Mouse (Mus musculus) heart, embryonic 14.5 days (tissue): ENCODE data around the gene Cxcl17. TPM values are rescaled to one million over a fixed set of nuclear protein-coding genes. Genes with fewer than 3 reads are reported as not detected.

Experiments used
- ATAC-seq: fragments of 200-750 bp; cut with Nextera tagmentation; 2 replicates; pipeline ENCODE4 v1.8.0; 2017; ENCODE audit warnings: low read depth, moderate TSS enrichment; ENCODE audit not compliant: insufficient number of reproducible peaks, insufficient read depth, low FRiP score
- H3K27ac ChIP-seq, 2 experiments: fragments of 200-500 bp in 1 of 2; fragments of 300-500 bp in 1 of 2; sonication (generic) in 1 of 2; replicated peaks in 1 of 2; 2 replicates each; pipeline ENCODE4 v1.5.1; 2012 to 2014; ENCODE audit warnings: low read depth in 2 of 2, low read length in 2 of 2, control low read depth in 1 of 2, mild to moderate bottlenecking in 1 of 2, mixed read lengths in 1 of 2; ENCODE audit not compliant: control insufficient read depth in 1 of 2, insufficient read depth in 1 of 2
- H3K27me3 ChIP-seq: fragments of 300-500 bp; sonication (generic); 2 replicates; pipeline ENCODE4 v1.6.1; 2014; ENCODE audit warnings: mild to moderate bottlenecking, low read length, control low read depth; ENCODE audit not compliant: control insufficient read depth, insufficient read depth
- H3K36me3 ChIP-seq: fragments of 300-500 bp; sonication (generic); 2 replicates; pipeline ENCODE4 v1.6.1; 2014; ENCODE audit warnings: mild to moderate bottlenecking, control low read depth, low read length, mixed read lengths; ENCODE audit not compliant: control insufficient read depth, insufficient read depth
- H3K4me1 ChIP-seq, 2 experiments: fragments of 200-500 bp in 1 of 2; fragments of 300-500 bp in 1 of 2; sonication (generic) in 1 of 2; 2 replicates each; pipeline ENCODE4 v1.6.1; 2012 to 2014; ENCODE audit warnings: low read length in 2 of 2, control low read depth in 1 of 2, mixed read lengths in 1 of 2; ENCODE audit not compliant: control insufficient read depth in 2 of 2, insufficient read depth in 2 of 2
- H3K4me2 ChIP-seq: fragments of 300-500 bp; sonication (generic); 2 replicates; pipeline ENCODE4 v1.6.1; 2014; ENCODE audit warnings: mild to moderate bottlenecking, low read length
- H3K4me3 ChIP-seq, 2 experiments: fragments of 200-500 bp in 1 of 2; fragments of 300-500 bp in 1 of 2; sonication (generic) in 1 of 2; 2 replicates each; pipeline ENCODE4 v1.5.1; 2012 to 2014; ENCODE audit warnings: low read length in 2 of 2, mild to moderate bottlenecking in 2 of 2, control low read depth in 1 of 2, low read depth in 1 of 2, moderate library complexity in 1 of 2; ENCODE audit not compliant: control insufficient read depth in 1 of 2, insufficient read depth in 1 of 2
- H3K9ac ChIP-seq: fragments of 300-500 bp; sonication (generic); 2 replicates; pipeline ENCODE4 v1.6.1; 2014; ENCODE audit warnings: mild to moderate bottlenecking, low read length
- H3K9me3 ChIP-seq: fragments of 300-500 bp; sonication (generic); 2 replicates; pipeline ENCODE4 v1.6.1; 2016; ENCODE audit warnings: low read length, control low read depth; ENCODE audit not compliant: control insufficient read depth
- WGBS: fragments of 180-500 bp; shearing (Covaris S2); extraction: QIAGEN DNeasy Blood & Tissue Kit; methylation state at CpG from one replicate; pipeline ENCODE4 v1.1.7; 2014; 5-methylcytosine and 5-hydroxymethylcytosine counted together
- polyA plus RNA-seq: library from polyadenylated mRNA; unstranded; fragments of >200 nt; fragmentation: Nextera tagmentation; extraction: Ambion mirVana; gene quantifications from 2 replicates; pipeline ENCODE4 v1.2.1, GENCODE M21; 2014

The Cxcl17 gene
- polyA plus RNA-seq, 1 experiment from 2014 or later = 0.28 TPM

DNA sequence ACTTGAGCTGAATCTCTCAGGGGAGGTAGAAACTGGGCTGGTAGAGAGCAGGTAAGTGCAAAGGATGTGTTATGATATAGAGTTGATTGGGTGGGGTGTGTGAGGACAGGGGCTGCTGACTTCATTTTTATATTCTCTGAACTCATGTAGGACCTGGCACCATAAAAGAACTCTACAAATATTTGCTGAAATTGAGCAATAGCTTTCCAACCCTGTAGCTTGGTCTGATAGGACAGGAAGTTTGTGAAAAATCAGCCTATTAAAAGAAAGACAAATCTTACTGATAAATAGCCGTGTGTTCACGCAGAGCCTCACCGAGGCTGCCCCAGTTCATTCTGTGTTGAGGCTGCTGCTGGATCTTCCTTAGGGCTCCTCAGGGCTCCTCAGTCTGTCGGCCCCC lies 7.3 kb upstream of the Cxcl17 start:
- Histone ChIP-seq H3K27me3 (peaks cover 20% of the 10 kb centered on the region), H3K36me3 (no peaks in the 10 kb centered on the region), H3K4me3 (no peak overlapping the region), H3K4me2 (no peak overlapping the region), H3K4me1 (no peaks in the 10 kb centered on the region), H3K9ac (no peak overlapping the region), H3K27ac (no peak overlapping the region), H3K9me3 (no peaks in the 10 kb centered on the region)
- WGBS = 81% methylated on average over 4 of the region's 4 CpGs
- ATAC-seq = no peak

- no peak overlapping the region for H3K9ac ChIP-seq
- WGBS = 73% methylated on average over 8 of the region's 8 CpGs
- peaks cover 20% of the 10 kb centered on the region for H3K27me3 ChIP-seq
- no peaks in the 10 kb centered on the region for H3K36me3 ChIP-seq
- H3K4me1 ChIP-seq = no peaks in the 10 kb centered on the region
- ATAC-seq = no peak
- no peak overlapping the region for H3K27ac ChIP-seq
- no peak overlapping the region for H3K4me3 ChIP-seq
- no peak overlapping the region for H3K4me2 ChIP-seq
- no peaks in the 10 kb centered on the region for H3K9me3 ChIP-seq
Observed at GRCm38 (mm10) chr7:25419536-25419935, 6.8 kb upstream of the Cxcl17 start.

DNA sequence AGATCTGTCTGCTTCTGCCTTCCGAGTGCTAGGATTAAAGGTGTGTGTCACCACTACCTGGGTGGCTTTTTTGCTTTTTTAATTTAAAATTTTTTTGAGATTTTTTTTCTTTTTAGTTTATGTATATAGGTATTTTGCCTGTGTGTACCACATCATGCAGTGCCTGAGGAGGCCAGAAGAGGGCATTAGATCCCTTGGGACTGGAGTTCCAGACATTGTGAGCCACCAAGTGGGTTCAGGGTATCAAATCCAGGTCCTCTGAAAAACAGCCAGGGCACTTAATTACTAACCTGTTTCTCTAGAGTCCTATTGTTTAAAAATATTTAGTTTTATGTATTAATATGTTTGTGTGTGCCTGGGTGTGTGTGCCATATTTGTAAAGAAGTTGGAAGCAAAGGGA lies 4.9 kb upstream of the Cxcl17 start:
- Histone ChIP-seq H3K4me2 (no peak overlapping the region), H3K4me1 (no peaks in the 10 kb centered on the region), H3K4me3 (no peak overlapping the region), H3K36me3 (no peaks in the 10 kb centered on the region), H3K9ac (no peak overlapping the region), H3K9me3 (no peaks in the 10 kb centered on the region), H3K27me3 (peaks cover 10% of the 10 kb centered on the region), H3K27ac (no peak overlapping the region)
- ATAC-seq = no peak
- WGBS = 40% methylated on average over 1 of the region's 1 CpGs

DNA sequence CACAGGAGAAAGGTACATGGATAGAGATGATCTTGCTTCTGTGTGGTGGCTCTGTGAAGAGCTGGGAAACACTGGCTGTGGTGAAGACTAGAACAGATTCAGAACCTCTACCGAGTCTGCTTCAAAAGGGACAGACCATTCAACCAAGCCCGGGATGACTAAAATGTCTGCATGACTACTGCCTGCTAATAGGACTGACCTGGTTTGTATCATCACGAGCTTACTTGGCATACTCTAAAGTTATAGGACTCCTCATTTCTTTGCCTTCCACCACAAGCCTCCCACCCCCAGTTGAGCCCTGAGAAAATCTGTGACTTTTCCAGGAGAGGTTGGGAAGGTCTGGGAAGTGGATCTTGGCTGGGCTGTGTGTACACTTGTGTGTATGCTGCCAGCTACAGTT lies 825 bp downstream of the Cxcl17 start:
- Histone ChIP-seq H3K9ac (no peak overlapping the region), H3K4me1 (no peaks in the 10 kb centered on the region), H3K27ac (no peak overlapping the region), H3K4me2 (no peak overlapping the region), H3K36me3 (no peaks in the 10 kb centered on the region), H3K9me3 (no peaks in the 10 kb centered on the region), H3K4me3 (no peak overlapping the region), H3K27me3 (no peaks in the 10 kb centered on the region)
- ATAC-seq = no peak
- 74% methylated on average over 3 of the region's 3 CpGs for WGBS

DNA sequence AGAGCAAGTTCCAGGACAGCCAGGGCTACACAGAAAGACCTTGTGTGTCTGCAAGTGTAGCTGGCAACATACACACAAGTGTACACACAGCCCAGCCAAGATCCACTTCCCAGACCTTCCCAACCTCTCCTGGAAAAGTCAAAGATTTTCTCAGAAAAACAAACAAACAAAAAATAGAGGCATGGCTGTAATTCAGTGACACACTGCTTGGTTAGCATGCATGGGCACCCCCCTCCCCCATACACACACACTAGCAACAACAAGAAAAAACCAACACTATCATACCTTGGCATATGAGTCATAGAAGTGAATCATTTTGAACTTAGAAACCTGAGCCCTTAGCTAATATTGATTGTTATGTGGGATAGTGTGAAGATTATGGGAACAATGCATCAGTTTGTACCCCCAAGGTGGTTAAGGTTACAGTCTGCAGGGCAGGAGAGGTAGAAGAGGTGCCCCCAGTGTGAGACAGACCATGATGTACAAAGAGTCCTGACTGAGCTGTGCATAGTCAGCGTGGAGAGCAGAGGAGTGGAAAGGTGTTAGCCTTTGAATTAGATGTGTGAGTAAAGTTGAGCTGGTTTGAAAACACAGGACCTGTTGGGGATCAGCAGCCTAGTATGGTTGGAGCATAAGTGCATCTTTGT lies 1.6 kb downstream of the Cxcl17 start:
- ATAC-seq = no peak
- Histone ChIP-seq H3K4me1 (no peaks in the 10 kb centered on the region), H3K4me2 (no peak overlapping the region), H3K27me3 (no peaks in the 10 kb centered on the region), H3K9me3 (no peaks in the 10 kb centered on the region), H3K27ac (no peak overlapping the region), H3K4me3 (no peak overlapping the region), H3K9ac (no peak overlapping the region), H3K36me3 (no peaks in the 10 kb centered on the region)
- 72% methylated on average over 1 of the region's 1 CpGs for WGBS

DNA sequence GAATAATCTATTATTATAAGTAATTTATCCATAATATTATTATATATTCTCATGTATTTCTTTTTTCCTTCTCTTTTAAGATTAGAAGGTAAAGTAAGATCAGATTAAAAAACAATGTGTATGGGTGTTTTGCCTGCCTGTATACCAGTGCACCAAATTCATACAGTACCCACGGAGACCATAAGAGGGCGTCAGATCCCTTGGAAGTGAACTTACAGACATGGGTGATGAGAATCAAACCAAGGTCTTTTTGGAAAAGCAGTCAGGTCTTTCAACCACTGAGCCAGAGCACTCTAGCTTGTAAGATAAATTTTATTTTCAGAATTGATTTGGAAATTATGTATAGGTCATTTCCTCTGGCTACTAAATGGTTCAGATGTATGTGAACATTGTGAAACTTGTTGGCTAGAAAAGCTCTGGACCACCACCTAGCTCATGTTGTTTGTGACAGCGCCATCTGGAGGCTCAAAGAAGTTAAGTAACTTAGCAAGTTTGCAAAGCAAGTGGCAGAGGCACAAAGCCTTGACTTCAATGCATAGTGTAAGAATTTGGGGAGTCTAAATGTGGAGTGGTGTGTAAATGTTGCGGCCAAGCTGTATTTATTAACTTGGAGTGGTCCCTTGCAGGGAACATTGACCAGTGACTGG lies 3.4 kb downstream of the Cxcl17 start:
- H3K9ac ChIP-seq = no peak overlapping the region
- H3K27ac ChIP-seq = no peak overlapping the region
- 40% methylated on average over 4 of the region's 4 CpGs for WGBS
- no peaks in the 10 kb centered on the region for H3K27me3 ChIP-seq
- H3K4me3 ChIP-seq = no peak overlapping the region
- no peak for ATAC-seq
- H3K4me1 ChIP-seq = no peaks in the 10 kb centered on the region
- no peaks in the 10 kb centered on the region for H3K36me3 ChIP-seq
- H3K4me2 ChIP-seq = no peak overlapping the region
- H3K9me3 ChIP-seq = no peaks in the 10 kb centered on the region

DNA sequence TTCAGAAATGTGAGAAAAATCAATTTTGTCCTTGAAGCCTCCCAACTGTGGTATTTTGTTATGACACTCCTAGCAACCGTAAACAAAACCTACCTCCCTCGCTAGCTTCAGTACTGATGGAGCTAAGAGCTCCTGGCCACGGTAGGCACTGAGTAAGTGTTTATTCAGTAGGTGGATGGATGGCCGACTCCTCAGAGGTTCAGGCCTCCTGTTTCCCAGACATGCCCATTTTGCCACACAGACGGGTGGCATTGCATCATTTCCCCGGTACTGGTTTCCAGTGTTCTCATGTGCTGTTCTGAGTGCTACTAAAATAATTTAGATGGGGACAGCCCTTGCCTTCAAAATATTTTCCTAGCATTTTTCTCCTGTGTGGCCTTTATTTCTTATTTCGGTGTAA lies 6.2 kb downstream of the Cxcl17 start:
- peaks cover 0 to 4% of the 10 kb centered on the region in 2 experiments; a peak in 2 of 4 replicates for H3K4me1 ChIP-seq
- no peak overlapping the region for H3K9ac ChIP-seq
- H3K36me3 ChIP-seq = no peaks in the 10 kb centered on the region
- 83% methylated on average over 7 of the region's 7 CpGs for WGBS
- ATAC-seq = no peak
- no peaks in the 10 kb centered on the region for H3K9me3 ChIP-seq
- H3K4me2 ChIP-seq = no peak overlapping the region
- no peak overlapping the region for H3K4me3 ChIP-seq
- H3K27me3 ChIP-seq = no peaks in the 10 kb centered on the region
- no peak overlapping the region for H3K27ac ChIP-seq

DNA sequence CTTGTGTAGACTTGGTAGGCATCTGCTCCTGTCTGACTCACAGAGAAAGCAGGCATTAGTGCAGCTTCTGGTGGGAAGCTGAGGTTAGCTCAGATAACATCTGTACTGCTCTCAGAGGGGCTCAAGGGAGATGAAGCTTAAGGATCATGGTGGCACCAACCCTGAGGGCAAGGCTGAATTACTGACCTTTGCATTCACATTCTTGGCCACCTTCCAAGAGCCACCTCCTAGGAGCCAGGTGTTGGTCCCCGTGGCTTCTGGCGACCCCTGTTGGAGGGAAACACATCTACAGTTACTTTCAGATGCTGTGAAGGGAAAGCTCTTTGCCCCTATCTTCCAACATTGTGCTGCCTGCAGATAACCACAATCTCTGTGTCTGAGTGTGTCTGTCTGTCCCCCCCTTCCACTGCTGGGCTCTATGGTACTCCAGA lies 10.0 kb downstream of the Cxcl17 start:
- no peak for ATAC-seq
- Histone ChIP-seq H3K27ac (no peak overlapping the region), H3K4me1 (peaks cover 0 to 4% of the 10 kb centered on the region in 2 experiments; a peak in 2 of 4 replicates), H3K36me3 (no peaks in the 10 kb centered on the region), H3K9me3 (no peaks in the 10 kb centered on the region), H3K9ac (no peak overlapping the region), H3K27me3 (no peaks in the 10 kb centered on the region), H3K4me3 (no peak overlapping the region), H3K4me2 (no peak overlapping the region)
- whole genome bisulfite sequencing = 2% methylated on average over 2 of the region's 2 CpGs
